Mouse (Mus musculus) CH12.LX (cell line): ENCODE data around the gene Pknox2. TPM values are rescaled to one million over a fixed set of nuclear protein-coding genes. Genes with fewer than 3 reads are reported as not detected.

Experiments
- DNase-seq: peaks from one replicate; pipeline ENCODE4 v3.0.0-alpha.2; 2013; ENCODE audit errors: extremely low read depth
- H3K27ac ChIP-seq: 2 replicates; pipeline ENCODE4 v1.5.1; 2012; ENCODE audit warnings: low read depth, mild to moderate bottlenecking, control low read depth, moderate library complexity; ENCODE audit not compliant: insufficient read depth
- H3K27me3 ChIP-seq: replicated peaks from 2 replicates; pipeline ENCODE3; 2012; ENCODE audit warnings: inconsistent platforms
- H3K36me3 ChIP-seq, 2 experiments: replicated peaks in 1 of 2; 2 replicates each; pipeline versions ENCODE3 to v1.6.1; 2012; ENCODE audit warnings: inconsistent platforms in 1 of 2, low read length in 1 of 2, mild to moderate bottlenecking in 1 of 2, mixed read lengths in 1 of 2, moderate library complexity in 1 of 2; ENCODE audit not compliant: control insufficient read depth in 1 of 2, insufficient read depth in 1 of 2
- H3K4me1 ChIP-seq, 2 experiments: 2 replicates each; pipeline ENCODE4 v1.6.1; 2012; ENCODE audit warnings: inconsistent platforms in 1 of 2, moderate library complexity in 1 of 2; ENCODE audit not compliant: insufficient read depth in 2 of 2, control insufficient read depth in 1 of 2
- H3K4me2 ChIP-seq: 2 replicates; pipeline ENCODE4 v1.6.1; 2012; ENCODE audit warnings: low read depth, mild to moderate bottlenecking, control low read depth; ENCODE audit not compliant: poor library complexity, insufficient read depth, severe bottlenecking
- H3K4me3 ChIP-seq, 3 experiments: fragments of 150-350 bp in 1 of 3; sonication (generic) in 1 of 3; replicated peaks in 1 of 3; 2 replicates each; pipeline versions ENCODE3 to v1.5.1; 2011 to 2012; ENCODE audit warnings: low read depth in 2 of 3, low read length in 2 of 3, mild to moderate bottlenecking in 2 of 3, moderate library complexity in 2 of 3, control low read depth in 1 of 3, improper control_type of control experiment in 1 of 3, inconsistent platforms in 1 of 3, mixed read lengths in 1 of 3; ENCODE audit not compliant: poor library complexity in 1 of 3
- H3K79me2 ChIP-seq: replicated peaks from 2 replicates; pipeline ENCODE4 v1.6.1; 2012; ENCODE audit warnings: mild to moderate bottlenecking, moderate library complexity; ENCODE audit not compliant: control insufficient read depth, poor library complexity, insufficient read depth, severe bottlenecking; ENCODE audit errors: extremely low read depth
- H3K9ac ChIP-seq: 2 replicates; pipeline ENCODE4 v1.6.1; 2012; ENCODE audit warnings: low read depth, mild to moderate bottlenecking, control low read depth, moderate library complexity; ENCODE audit not compliant: insufficient read depth
- H3K9me3 ChIP-seq: replicated peaks from 2 replicates; pipeline ENCODE3; 2012; ENCODE audit warnings: low read length, inconsistent platforms, mixed read lengths
- BHLHE40 ChIP-seq: IDR thresholded peaks from 2 replicates; pipeline ENCODE4 v1.6.1; 2011; ENCODE audit warnings: mild to moderate bottlenecking, low read depth, low read length, improper control_type of control experiment
- CHD2 ChIP-seq: IDR thresholded peaks from 2 replicates; pipeline ENCODE4 v1.6.1; 2011; ENCODE audit warnings: low read length, improper control_type of control experiment
- E2F4 ChIP-seq: IDR thresholded peaks from 2 replicates; pipeline ENCODE4 v1.6.1; 2011; ENCODE audit warnings: low read depth, low read length, improper control_type of control experiment; ENCODE audit not compliant: insufficient replicate concordance
- ELF1 ChIP-seq: IDR thresholded peaks from 2 replicates; pipeline ENCODE4 v1.6.1; 2014; ENCODE audit warnings: low read depth, mild to moderate bottlenecking, inconsistent platforms, low read length, improper control_type of control experiment
- EP300 ChIP-seq: IDR thresholded peaks from 2 replicates; pipeline ENCODE4 v1.6.1; 2011; ENCODE audit warnings: low read length, improper control_type of control experiment
- ETS1 ChIP-seq: conservative IDR thresholded peaks from 2 replicates; pipeline ENCODE4 v1.6.1; 2012; ENCODE audit warnings: low read depth, mild to moderate bottlenecking, inconsistent platforms, low read length, improper control_type of control experiment, moderate library complexity
- IRF4 ChIP-seq: IDR thresholded peaks from 2 replicates; pipeline ENCODE4 v1.6.1; 2014; ENCODE audit warnings: low read depth, mild to moderate bottlenecking, inconsistent platforms, low read length, improper control_type of control experiment
- JUN ChIP-seq: IDR thresholded peaks from 2 replicates; pipeline ENCODE4 v1.6.1; 2011; ENCODE audit warnings: low read depth, mild to moderate bottlenecking, low read length, improper control_type of control experiment, moderate library complexity; ENCODE audit not compliant: insufficient read depth
- KAT2A ChIP-seq: IDR thresholded peaks from 2 replicates; pipeline ENCODE4 v1.6.1; 2012; ENCODE audit warnings: low read length, improper control_type of control experiment, inconsistent platforms; ENCODE audit not compliant: insufficient replicate concordance
- MAZ ChIP-seq: IDR thresholded peaks from 2 replicates; pipeline ENCODE4 v1.6.1; 2012; ENCODE audit warnings: low read depth, mild to moderate bottlenecking, inconsistent platforms, low read length, improper control_type of control experiment, moderate library complexity
- MXI1 ChIP-seq: IDR thresholded peaks from 2 replicates; pipeline ENCODE4 v1.6.1; 2011; ENCODE audit warnings: mild to moderate bottlenecking, low read depth, low read length, improper control_type of control experiment
- POLR2AphosphoS2 ChIP-seq: IDR thresholded peaks from 2 replicates; pipeline ENCODE4 v1.6.1; 2011; ENCODE audit warnings: low read depth, low read length, improper control_type of control experiment
- RAD21 ChIP-seq: IDR thresholded peaks from 2 replicates; pipeline ENCODE4 v1.6.1; 2011; ENCODE audit warnings: low read depth, mild to moderate bottlenecking, low read length, improper control_type of control experiment, moderate library complexity
- SMC3 ChIP-seq: IDR thresholded peaks from 2 replicates; pipeline ENCODE4 v1.6.1; 2011; ENCODE audit warnings: low read depth, low read length, improper control_type of control experiment
- TCF12 ChIP-seq: IDR thresholded peaks from 2 replicates; pipeline ENCODE4 v1.6.1; 2014; ENCODE audit warnings: low read depth, mild to moderate bottlenecking, inconsistent platforms, low read length, improper control_type of control experiment
- USF2 ChIP-seq: conservative IDR thresholded peaks from 2 replicates; pipeline ENCODE4 v1.6.1; 2011; ENCODE audit warnings: low read depth, low read length, improper control_type of control experiment
- ZKSCAN1 ChIP-seq: IDR thresholded peaks from 2 replicates; pipeline ENCODE4 v1.6.1; 2012; ENCODE audit warnings: low read depth, inconsistent platforms, low read length, improper control_type of control experiment, borderline replicate concordance
- ZNF384 ChIP-seq: IDR thresholded peaks from 2 replicates; pipeline ENCODE4 v1.6.1; 2012; ENCODE audit warnings: low read depth, low read length, improper control_type of control experiment, inconsistent platforms
- dilution Hi-C: fragments of 300-500 bp; cut with MboI; formaldehyde crosslinking; loops from 2 replicates; pipeline ENCODE4 v1.14.3; 2020; ENCODE audit warnings: low sequenced_read_pairs; ENCODE audit not compliant: extremely low pct_unique_long_range_greater_than_20kb, extremely low pct_ligation_motif_present
- in situ Hi-C: fragments of 300-500 bp; cut with MboI; formaldehyde crosslinking; loops from 3 replicates; pipeline ENCODE4 v1.14.3; 2019; ENCODE audit warnings: low sequenced_read_pairs, low pct_ligation_motif_present, low pct_unique_long_range_greater_than_20kb, mixed read lengths
- polyA plus RNA-seq: library from polyadenylated mRNA; unstranded; fragments of >175 nt; gene quantifications from 2 replicates; pipeline ENCODE4 v1.2.1, GENCODE M21; 2012; ENCODE audit warnings: low read depth; ENCODE audit not compliant: insufficient read length
- total RNA-seq, 2 experiments: library from RNA; depleted of rRNA; stranded (reverse); fragments of 300-350 nt in 1 of 2; fragments of >200 nt in 1 of 2; gene quantifications; 2 replicates each; pipeline ENCODE4 v1.2.3; 2012 to 2014

Gene Pknox2
- total and polyA plus RNA-seq, 3 experiments = 0.08 to 0.11 TPM; not detected in 1

- Histone ChIP-seq H3K36me3 (no peaks in the 10 kb centered on the region), H3K79me2 (no peaks in the 10 kb centered on the region), H3K9me3 (no peaks in the 10 kb centered on the region), H3K27me3 (peaks cover 47% of the 10 kb centered on the region), H3K27ac (no peak overlapping the region), H3K9ac (no peak overlapping the region)
- in situ Hi-C loops (no loop called here), dilution Hi-C loops (no loop called here)
- DNase-seq = no peak
- TF ChIP-seq KAT2A = no peak
- no peak for TF ChIP-seq E2F4
- no peak for TF ChIP-seq SMC3
- no peak for TF ChIP-seq ZNF384
- TF ChIP-seq EP300 = no peak
- no peak for TF ChIP-seq ELF1
- TF ChIP-seq CHD2 = no peak
- TF ChIP-seq MAZ = no peak
- no peak for TF ChIP-seq JUN
- no peak for TF ChIP-seq RAD21
- TF ChIP-seq ZKSCAN1 = no peak
- no peak for TF ChIP-seq POLR2AphosphoS2
- TF ChIP-seq IRF4 = no peak
- TF ChIP-seq USF2 = no peak
- TF ChIP-seq, all 38 proteins: peak for 0
- Histone ChIP-seq H3K4me3 (no peak overlapping the region), H3K4me2 (no peak overlapping the region), H3K4me1 (peaks cover 0 to 5% of the 10 kb centered on the region in 2 experiments; a peak in 1 of 4 replicates)
Measured at GRCm38 (mm10) chr9:36919472-36919871, 227.7 kb downstream of the Pknox2 start.

- no peaks in the 10 kb centered on the region for H3K36me3 ChIP-seq
- TF ChIP-seq ELF1 (no peak), ETS1 (no peak), BHLHE40 (no peak), MXI1 (no peak), RAD21 (no peak), TCF12 (no peak), KAT2A (no peak)
- TF ChIP-seq, all 38 proteins: peak for 0
- peaks cover 45% of the 10 kb centered on the region for H3K27me3 ChIP-seq
- no peaks in the 10 kb centered on the region for H3K9me3 ChIP-seq
- no peak overlapping the region for H3K4me2 ChIP-seq
- H3K79me2 ChIP-seq = no peaks in the 10 kb centered on the region
- dilution Hi-C loops (no loop called here), in situ Hi-C loops (no loop called here)
- no peak overlapping the region for H3K9ac ChIP-seq
- no peak for DNase-seq
- H3K4me3 ChIP-seq = no peak overlapping the region
- peaks cover 0 to 5% of the 10 kb centered on the region in 2 experiments; a peak in 1 of 4 replicates for H3K4me1 ChIP-seq
- H3K27ac ChIP-seq = no peak overlapping the region
Measured at GRCm38 (mm10) chr9:36918582-36918981, 228.6 kb downstream of the Pknox2 start.
